8 mouse cellular contexts compared by ENCODE assay signal in the genomic region with DNA sequence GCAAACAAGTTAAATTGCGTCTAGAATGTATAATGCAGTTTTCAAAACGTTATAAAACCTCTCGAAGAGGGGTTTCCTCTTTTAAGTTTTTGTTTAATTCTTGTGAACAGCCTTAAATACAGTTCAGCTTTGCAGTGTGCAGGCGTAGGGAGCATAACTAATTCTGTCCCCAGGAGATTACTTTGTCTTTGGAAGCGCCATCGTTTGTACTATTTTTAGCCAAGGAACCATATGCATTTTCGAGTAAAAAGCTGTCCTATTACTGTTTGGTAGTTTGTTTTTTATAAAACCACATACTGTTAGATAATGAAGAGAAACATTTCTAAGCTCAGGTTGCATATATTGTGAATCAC.
DNase-seq lines count a peak whose midpoint lies in the region; ATAC-seq lines count a peak whose summit lies in the region.

No protein-coding gene starts in this region.

- no peaks in the 10 kb centered on the region for H3K9me3 ChIP-seq in kidney, embryonic 14.5 days (ENCODE audit: control insufficient read depth, low read length)
- H3K9me3 ChIP-seq in embryonic facial prominence, embryonic 13.5 days = no peaks in the 10 kb centered on the region
- no peaks in the 10 kb centered on the region for H3K9me3 ChIP-seq in intestine, embryonic 14.5 days (ENCODE audit: control insufficient read depth, low read length)
- H3K9me3 ChIP-seq in midbrain, embryonic 15.5 days = no peaks in the 10 kb centered on the region

- H3K27me3 ChIP-seq in kidney, embryonic 14.5 days (ENCODE audit: control insufficient read depth, insufficient read depth, low read length) = no peaks in the 10 kb centered on the region
- no peaks in the 10 kb centered on the region for H3K27me3 ChIP-seq in embryonic facial prominence, embryonic 13.5 days
- H3K27me3 ChIP-seq in intestine, embryonic 14.5 days (replicated peaks; ENCODE audit: control insufficient read depth, insufficient read depth, low read length) = no peaks in the 10 kb centered on the region
- no peaks in the 10 kb centered on the region for H3K27me3 ChIP-seq in midbrain, embryonic 15.5 days (replicated peaks)

- H3K4me1 ChIP-seq in kidney, embryonic 14.5 days (ENCODE audit: control insufficient read depth, insufficient read depth, low read length) = 0 out of 2 replicates have a peak, but pooled peaks cover 3% of the 10 kb centered on the region
- peaks cover 16% of the 10 kb centered on the region for H3K4me1 ChIP-seq in embryonic facial prominence, embryonic 13.5 days
- peaks cover 9% of the 10 kb centered on the region; the same call in 1 of the 2 replicates for H3K4me1 ChIP-seq in intestine, embryonic 14.5 days (replicated peaks; ENCODE audit: control insufficient read depth, insufficient read depth, low read length)
- H3K4me1 ChIP-seq in midbrain, embryonic 15.5 days = peaks cover 10% of the 10 kb centered on the region

- no peaks in the 10 kb centered on the region for H3K36me3 ChIP-seq in kidney, embryonic 14.5 days (ENCODE audit: control insufficient read depth, insufficient read depth, low read length)
- H3K36me3 ChIP-seq in embryonic facial prominence, embryonic 13.5 days = no peaks in the 10 kb centered on the region
- no peaks in the 10 kb centered on the region for H3K36me3 ChIP-seq in intestine, embryonic 14.5 days (ENCODE audit: control insufficient read depth, insufficient read depth, low read length)
- H3K36me3 ChIP-seq in midbrain, embryonic 15.5 days (replicated peaks) = no peaks in the 10 kb centered on the region

- WGBS in kidney, embryonic 14.5 days = 42% methylated on average over 7 of the region's 7 CpGs
- whole genome bisulfite sequencing in embryonic facial prominence, embryonic 13.5 days = 12% methylated on average over 7 of the region's 7 CpGs
- 34% methylated on average over 7 of the region's 7 CpGs for WGBS in intestine, embryonic 14.5 days
- WGBS in midbrain, embryonic 15.5 days = 16% methylated on average over 7 of the region's 7 CpGs

- DNase-seq in kidney, adult 9 months = no peak
- no peak for DNase-seq in intestine, embryonic 14.5 days (ENCODE audit: low spot score)
- no peak for DNase-seq in testis, postnatal 14 days (ENCODE audit: low spot score)
- DNase-seq in urinary bladder, postnatal 14 days (ENCODE audit: low spot score) = no peak
- DNase-seq in retina, postnatal 1 day = no peak

- no peak overlapping the region for H3K27ac ChIP-seq in kidney, embryonic 14.5 days (ENCODE audit: low read depth, low read length)
- H3K27ac ChIP-seq in embryonic facial prominence, embryonic 13.5 days = peak overlapping the region; percentile 84
- no peak overlapping the region for H3K27ac ChIP-seq in intestine, embryonic 14.5 days (ENCODE audit: low read depth)
- H3K27ac ChIP-seq in midbrain, embryonic 15.5 days = no peak overlapping the region

- no peak overlapping the region; the same call in 1 of the 2 replicates for H3K4me3 ChIP-seq in kidney, embryonic 14.5 days (ENCODE audit: low read length)
- peak overlapping the region; percentile 31 for H3K4me3 ChIP-seq in embryonic facial prominence, embryonic 13.5 days
- H3K4me3 ChIP-seq in intestine, embryonic 14.5 days (ENCODE audit: low read depth, low read length) = 0 out of 2 replicates have a peak overlapping the region, but pooled peaks have one; percentile 17
- H3K4me3 ChIP-seq in midbrain, embryonic 15.5 days = peak overlapping the region; percentile 17; the same call in 1 of the 2 replicates

- H3K9ac ChIP-seq in kidney, embryonic 14.5 days (ENCODE audit: low read depth, low read length) = peak overlapping the region; percentile 20; the same call in 1 of the 2 replicates
- 0 out of 2 replicates have a peak overlapping the region, but pooled peaks have one; percentile 40 for H3K9ac ChIP-seq in embryonic facial prominence, embryonic 13.5 days
- H3K9ac ChIP-seq in intestine, embryonic 14.5 days (ENCODE audit: low read length) = no peak overlapping the region
- no peak overlapping the region for H3K9ac ChIP-seq in midbrain, embryonic 15.5 days

- ATAC-seq in kidney, embryonic 14.5 days (ENCODE audit: low FRiP score, low TSS enrichment) = no peak
- no peak for ATAC-seq in embryonic facial prominence, embryonic 13.5 days (ENCODE audit: insufficient number of reproducible peaks, insufficient read depth, low FRiP score, low TSS enrichment, low read depth)
- ATAC-seq in intestine, embryonic 14.5 days (replicated peaks; ENCODE audit: low FRiP score, low TSS enrichment, low read depth) = no peak
- peak; percentile 24; the same call in 1 of the 2 replicates for ATAC-seq in midbrain, embryonic 15.5 days (replicated peaks)

- peak overlapping the region; percentile 43 for H3K4me2 ChIP-seq in kidney, embryonic 14.5 days (replicated peaks; ENCODE audit: low read depth, low read length)
- peak overlapping the region; percentile 58 for H3K4me2 ChIP-seq in embryonic facial prominence, embryonic 13.5 days
- H3K4me2 ChIP-seq in intestine, embryonic 14.5 days (ENCODE audit: low read length) = peak overlapping the region; percentile 49
- peak overlapping the region; percentile 48 for H3K4me2 ChIP-seq in midbrain, embryonic 15.5 days

Comparison
In these comparisons a context has a peak if more than half of its experiments do, and no peak if none do; other contexts are left out.
1. H3K9ac ChIP-seq: peak in kidney, embryonic 14.5 days (single experiment) and embryonic facial prominence, embryonic 13.5 days (single experiment); none in intestine, embryonic 14.5 days (single experiment) and midbrain, embryonic 15.5 days (single experiment).
2. Peak in every context shown above with its lines, with median percentiles within 50 percentile points of each other: H3K4me2 ChIP-seq.